ENCODE assay signal across 22 mouse cellular contexts in genomic region chr3:27956006-27956405, GRCm38 (mm10). TPM values are rescaled to one million over a fixed set of nuclear protein-coding genes. Genes with fewer than 3 reads are reported as not detected.
"Had no signal": no experiment of that assay in that cellular context is flagged by ENCODE, and none has a peak within 500 bp of the region (broad histone marks: within the 10 kb centered on the region; RNA-seq: fewer than 3 reads in every experiment).

No protein-coding gene starts in this region.

- H3K36me3 ChIP-seq: neural tube, embryonic 13.5 days; neural tube, embryonic 15.5 days; stomach, embryonic 15.5 days had no signal

- H3K4me3 ChIP-seq: neural tube, embryonic 13.5 days; neural tube, embryonic 15.5 days; stomach, embryonic 15.5 days had no signal

- H3K4me2 ChIP-seq: neural tube, embryonic 13.5 days; neural tube, embryonic 15.5 days; stomach, embryonic 15.5 days had no signal

- H3K27me3 ChIP-seq: neural tube, embryonic 13.5 days; neural tube, embryonic 15.5 days; stomach, embryonic 15.5 days had no signal

- H3K27ac ChIP-seq: neural tube, embryonic 13.5 days; neural tube, embryonic 15.5 days; stomach, embryonic 15.5 days; stomach, postnatal 0 days had no signal

- H3K9ac ChIP-seq: neural tube, embryonic 13.5 days; neural tube, embryonic 15.5 days; stomach, embryonic 15.5 days had no signal

- DNase-seq: retina, postnatal 1 day; right cerebral cortex, adult 18-20 months; right cerebral cortex, postnatal 14 days; right cerebral cortex, postnatal 25 days; right cerebral cortex, postnatal 4 days; spleen, adult 18-20 months; thymus, adult 18-20 months; thymus, adult 2 months; thymus, postnatal 14 days; thymus, postnatal 25 days; thymus, postnatal 36 days; thymus, postnatal 4 days had no signal

- H3K9me3 ChIP-seq: neural tube, embryonic 13.5 days; neural tube, embryonic 15.5 days; stomach, embryonic 15.5 days had no signal

- H3K4me1 ChIP-seq: neural tube, embryonic 13.5 days; neural tube, embryonic 15.5 days; stomach, embryonic 15.5 days had no signal

RNA-seq across cellular contexts. Expression of gene Tmem212, which starts 59.8 kb away (rescaled TPM):
- polyA plus RNA-seq: neural tube, embryonic 13.5 days; neural tube, embryonic 14.5 days; small intestine, adult 2 months; spleen, adult 2 months; stomach, embryonic 14.5 days; stomach, embryonic 15.5 days; stomach, embryonic 16.5 days; stomach, postnatal 0 days; urinary bladder, adult 2 months had no signal
